Mouse (Mus musculus) stomach, embryonic 16.5 days (tissue): Measurements from ENCODE around the gene Gm10135. TPM values are rescaled to one million over a fixed set of nuclear protein-coding genes. Genes with fewer than 3 reads are reported as not detected.
"Not testable (repeated sequence)": the region's sequence is repeated elsewhere in the genome, so short reads cannot be mapped to it uniquely, and the experiment has no call there.

Experiments used
- ATAC-seq: fragments of 200-750 bp; cut with Nextera tagmentation; 2 replicates; pipeline ENCODE4 v1.8.0; 2017; ENCODE audit warnings: moderate number of reproducible peaks, moderate TSS enrichment; ENCODE audit not compliant: insufficient read depth, low FRiP score
- H3K27ac ChIP-seq: fragments of 300-500 bp; sonication (generic); 2 replicates; pipeline ENCODE4 v1.5.1; 2014; ENCODE audit warnings: low read length
- H3K27me3 ChIP-seq: fragments of 300-500 bp; sonication (generic); 2 replicates; pipeline ENCODE4 v1.6.1; 2014; ENCODE audit warnings: low read length, control low read depth, mixed read lengths; ENCODE audit not compliant: control insufficient read depth, insufficient read depth
- H3K36me3 ChIP-seq: fragments of 300-500 bp; sonication (generic); 2 replicates; pipeline ENCODE4 v1.6.1; 2014; ENCODE audit warnings: low read length; ENCODE audit not compliant: control insufficient read depth, insufficient read depth
- H3K4me1 ChIP-seq: fragments of 300-500 bp; sonication (generic); 2 replicates; pipeline ENCODE4 v1.6.1; 2014; ENCODE audit warnings: low read length, control low read depth, mixed read lengths; ENCODE audit not compliant: control insufficient read depth, insufficient read depth
- H3K4me2 ChIP-seq: fragments of 300-500 bp; sonication (generic); 2 replicates; pipeline ENCODE4 v1.6.1; 2014; ENCODE audit warnings: low read depth, low read length, mixed read lengths
- H3K4me3 ChIP-seq: fragments of 300-500 bp; sonication (generic); replicated peaks from 2 replicates; pipeline ENCODE4 v1.5.1; 2014; ENCODE audit warnings: mild to moderate bottlenecking, low read length
- H3K9ac ChIP-seq: fragments of 300-500 bp; sonication (generic); 2 replicates; pipeline ENCODE4 v1.6.1; 2014; ENCODE audit warnings: low read length
- H3K9me3 ChIP-seq: fragments of 300-500 bp; sonication (generic); replicated peaks from 2 replicates; pipeline ENCODE4 v1.6.1; 2016; ENCODE audit warnings: low read length, control low read depth; ENCODE audit not compliant: control insufficient read depth
- WGBS: fragments of 180-500 bp; shearing (Covaris S2); extraction: QIAGEN DNeasy Blood & Tissue Kit; methylation state at CpG from one replicate; pipeline ENCODE4 v1.1.7; 2014; 5-methylcytosine and 5-hydroxymethylcytosine counted together
- polyA plus RNA-seq: library from polyadenylated mRNA; unstranded; fragments of >200 nt; fragmentation: Nextera tagmentation; extraction: Ambion mirVana; gene quantifications from 2 replicates; pipeline ENCODE4 v1.2.1, GENCODE M21; 2015

Gene Gm10135
- polyA plus RNA-seq, 1 experiment from 2014 or later, result not detected

- ATAC-seq, result no peak
- peaks cover 23% of the 10 kb centered on the region for H3K27me3 ChIP-seq
- H3K4me2 ChIP-seq, result no peak overlapping the region
- 78% methylated on average over 5 of the region's 5 CpGs for WGBS
- H3K36me3 ChIP-seq, result no peaks in the 10 kb centered on the region
- H3K27ac ChIP-seq, result no peak overlapping the region
- no peak overlapping the region for H3K9ac ChIP-seq
- H3K4me1 ChIP-seq, result no peaks in the 10 kb centered on the region
- H3K4me3 ChIP-seq, result no peak overlapping the region
- no peaks in the 10 kb centered on the region for H3K9me3 ChIP-seq
Observed at GRCm38 (mm10) chr5:73004046-73004445, 29.5 kb upstream of the Gm10135 start.

- WGBS, result 83% methylated on average over 1 of the region's 1 CpGs
Observed at GRCm38 (mm10) chr5:72998546-72998945, 24.0 kb upstream of the Gm10135 start.

GRCm38 (mm10) chr5:72995379-72995778 lies 20.9 kb upstream of the Gm10135 start:
- no peaks in the 10 kb centered on the region for H3K27me3 ChIP-seq
- no peaks in the 10 kb centered on the region for H3K9me3 ChIP-seq
- H3K4me1 ChIP-seq, result no peaks in the 10 kb centered on the region
- no peak overlapping the region for H3K27ac ChIP-seq
- no peak overlapping the region for H3K9ac ChIP-seq
- 43% methylated on average over 10 of the region's 10 CpGs for WGBS
- no peak for ATAC-seq
- no peak overlapping the region for H3K4me3 ChIP-seq
- H3K36me3 ChIP-seq, result no peaks in the 10 kb centered on the region
- no peak overlapping the region for H3K4me2 ChIP-seq

More at GRCm38 (mm10) chr5:72998546-72998945, 24.0 kb upstream of the Gm10135 start:
- not testable (repeated sequence) for H3K36me3 ChIP-seq, H3K4me1 ChIP-seq, H3K9ac ChIP-seq, H3K4me3 ChIP-seq, H3K27ac ChIP-seq, H3K27me3 ChIP-seq, H3K9me3 ChIP-seq, H3K4me2 ChIP-seq, ATAC-seq

GRCm38 (mm10) chr5:72994928-72995327 lies 20.4 kb upstream of the Gm10135 start:
- WGBS, result 53% methylated on average over 2 of the region's 2 CpGs
- Histone ChIP-seq H3K27me3 (no peaks in the 10 kb centered on the region), H3K4me1 (no peaks in the 10 kb centered on the region), H3K9me3 (no peaks in the 10 kb centered on the region), H3K4me3 (no peak overlapping the region), H3K9ac (no peak overlapping the region), H3K36me3 (no peaks in the 10 kb centered on the region), H3K27ac (no peak overlapping the region), H3K4me2 (no peak overlapping the region)
- ATAC-seq, result no peak

- H3K36me3 ChIP-seq, result no peaks in the 10 kb centered on the region
- H3K4me2 ChIP-seq, result no peak overlapping the region
- no peak overlapping the region for H3K9ac ChIP-seq
- 69% methylated on average over 8 of the region's 8 CpGs for WGBS
- H3K27ac ChIP-seq, result no peak overlapping the region
- no peak overlapping the region for H3K4me3 ChIP-seq
- no peaks in the 10 kb centered on the region for H3K9me3 ChIP-seq
- no peaks in the 10 kb centered on the region for H3K27me3 ChIP-seq
- no peaks in the 10 kb centered on the region for H3K4me1 ChIP-seq
- ATAC-seq, result no peak
Observed at GRCm38 (mm10) chr5:72994424-72994823, 19.9 kb upstream of the Gm10135 start.

- ATAC-seq, result no peak
- no peaks in the 10 kb centered on the region for H3K27me3 ChIP-seq
- H3K4me1 ChIP-seq, result no peaks in the 10 kb centered on the region
- H3K4me3 ChIP-seq, result no peak overlapping the region
- 74% methylated on average over 1 of the region's 1 CpGs for WGBS
- H3K9ac ChIP-seq, result no peak overlapping the region
- H3K27ac ChIP-seq, result no peak overlapping the region
- H3K36me3 ChIP-seq, result no peaks in the 10 kb centered on the region
- H3K4me2 ChIP-seq, result no peak overlapping the region
- H3K9me3 ChIP-seq, result no peaks in the 10 kb centered on the region
Observed at GRCm38 (mm10) chr5:72992474-72992873, 18.0 kb upstream of the Gm10135 start.

GRCm38 (mm10) chr5:72989756-72990155 lies 15.3 kb upstream of the Gm10135 start:
- Histone ChIP-seq H3K9ac (no peak overlapping the region), H3K27ac (no peak overlapping the region), H3K4me1 (no peaks in the 10 kb centered on the region), H3K9me3 (no peaks in the 10 kb centered on the region), H3K4me2 (no peak overlapping the region), H3K36me3 (no peaks in the 10 kb centered on the region), H3K4me3 (no peak overlapping the region), H3K27me3 (no peaks in the 10 kb centered on the region)
- ATAC-seq, result no peak
- WGBS, result 65% methylated on average over 8 of the region's 8 CpGs

- no peak for ATAC-seq
- no peaks in the 10 kb centered on the region; the same call in 1 of the 2 replicates for H3K4me1 ChIP-seq
- H3K9me3 ChIP-seq, result no peaks in the 10 kb centered on the region
- WGBS, result 72% methylated on average over 7 of the region's 7 CpGs
- no peak overlapping the region for H3K4me3 ChIP-seq
- no peaks in the 10 kb centered on the region for H3K36me3 ChIP-seq
- no peak overlapping the region for H3K4me2 ChIP-seq
- no peak overlapping the region for H3K27ac ChIP-seq
- H3K9ac ChIP-seq, result no peak overlapping the region
- no peaks in the 10 kb centered on the region for H3K27me3 ChIP-seq
Observed at GRCm38 (mm10) chr5:72987786-72988185, 13.3 kb upstream of the Gm10135 start.

- no peak for ATAC-seq
- H3K27me3 ChIP-seq, result no peaks in the 10 kb centered on the region
- 6% methylated on average over 2 of the region's 2 CpGs for WGBS
- no peaks in the 10 kb centered on the region; the same call in 1 of the 2 replicates for H3K4me1 ChIP-seq
- no peak overlapping the region for H3K4me2 ChIP-seq
- H3K36me3 ChIP-seq, result 0 out of 2 replicates have a peak, but pooled peaks cover 3% of the 10 kb centered on the region
- H3K4me3 ChIP-seq, result no peak overlapping the region
- no peak overlapping the region for H3K9ac ChIP-seq
- H3K27ac ChIP-seq, result no peak overlapping the region
- no peaks in the 10 kb centered on the region for H3K9me3 ChIP-seq
Observed at GRCm38 (mm10) chr5:72984091-72984490, 9.6 kb upstream of the Gm10135 start.

GRCm38 (mm10) chr5:72976539-72976938 lies 2.0 kb upstream of the Gm10135 start:
- no peak for ATAC-seq
- Histone ChIP-seq H3K4me2 (no peak overlapping the region), H3K36me3 (0 out of 2 replicates have a peak, but pooled peaks cover 3% of the 10 kb centered on the region), H3K4me3 (no peak overlapping the region), H3K4me1 (0 out of 2 replicates have a peak, but pooled peaks cover 6% of the 10 kb centered on the region), H3K9me3 (no peaks in the 10 kb centered on the region), H3K27ac (no peak overlapping the region), H3K9ac (no peak overlapping the region), H3K27me3 (no peaks in the 10 kb centered on the region)
- WGBS, result 80% methylated on average over 4 of the region's 4 CpGs
